Mouse (Mus musculus): ENCODE results near the gene Defb20. TPM values are rescaled to one million over a fixed set of nuclear protein-coding genes. Genes with fewer than 3 reads are reported as not detected.

Defb20 gene
- polyA plus RNA-seq, 1 experiment from 2014 or later: not detected

DNA sequence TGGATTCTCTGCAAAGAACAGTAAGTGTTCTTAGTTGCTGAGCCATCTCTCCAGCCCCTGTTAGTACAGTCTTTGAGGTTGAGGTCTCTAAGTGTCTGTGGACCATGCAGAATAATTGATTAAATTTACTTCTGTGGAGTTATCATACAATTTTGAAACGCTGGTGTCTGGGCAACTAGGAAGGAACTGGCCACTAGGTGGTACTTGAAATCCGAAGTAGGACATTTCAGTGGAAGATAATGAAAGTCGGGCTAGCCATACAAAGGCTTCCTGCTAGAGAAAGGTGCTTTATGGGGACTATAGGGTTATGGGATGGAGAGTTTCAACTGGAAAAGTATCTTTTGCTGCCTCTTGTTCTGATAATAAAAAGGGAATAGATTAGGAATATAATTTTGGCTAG is 4.4 kb upstream of the Defb20 start:
- H3K9me3 ChIP-seq (replicated peaks; ENCODE audit: control insufficient read depth, low read length): no peaks in the 10 kb centered on the region
- no peak overlapping the region for H3K9ac ChIP-seq (replicated peaks; ENCODE audit: low read length)
- H3K4me2 ChIP-seq (ENCODE audit: low read depth, low read length): no peak overlapping the region
- no peaks in the 10 kb centered on the region for H3K4me1 ChIP-seq (ENCODE audit: control insufficient read depth, insufficient read depth, low read length)
- H3K4me3 ChIP-seq (ENCODE audit: low read depth, low read length): no peak overlapping the region
- ATAC-seq (replicated peaks; ENCODE audit: insufficient number of reproducible peaks, low FRiP score, low TSS enrichment, low read depth): no peak
- no peak for DNase-seq (ENCODE audit: low spot score)
- no peak overlapping the region for H3K27ac ChIP-seq (replicated peaks; ENCODE audit: low read depth, low read length)
- WGBS: 25% methylated on average over 3 of the region's 3 CpGs
- no peaks in the 10 kb centered on the region for H3K36me3 ChIP-seq (replicated peaks; ENCODE audit: control insufficient read depth, insufficient read depth, low read depth, low read length)
- H3K27me3 ChIP-seq (ENCODE audit: control insufficient read depth, insufficient read depth, low read length): no peaks in the 10 kb centered on the region

GRCm38 (mm10) chr2:152480881-152481280 is 4.0 kb downstream of the Defb20 start:
- Histone ChIP-seq H3K9ac (replicated peaks; ENCODE audit: low read length) (no peak overlapping the region), H3K27me3 (ENCODE audit: control insufficient read depth, insufficient read depth, low read length) (no peaks in the 10 kb centered on the region), H3K9me3 (replicated peaks; ENCODE audit: control insufficient read depth, low read length) (no peaks in the 10 kb centered on the region), H3K4me2 (ENCODE audit: low read depth, low read length) (no peak overlapping the region), H3K4me3 (ENCODE audit: low read depth, low read length) (no peak overlapping the region), H3K36me3 (replicated peaks; ENCODE audit: control insufficient read depth, insufficient read depth, low read depth, low read length) (no peaks in the 10 kb centered on the region), H3K27ac (replicated peaks; ENCODE audit: low read depth, low read length) (no peak overlapping the region), H3K4me1 (ENCODE audit: control insufficient read depth, insufficient read depth, low read length) (no peaks in the 10 kb centered on the region)
- ATAC-seq (replicated peaks; ENCODE audit: insufficient number of reproducible peaks, low FRiP score, low TSS enrichment, low read depth): no peak
- no peak for DNase-seq (ENCODE audit: low spot score)
- 86% methylated on average over 3 of the region's 3 CpGs for WGBS

- Histone ChIP-seq H3K9ac (replicated peaks; ENCODE audit: low read length) (no peak overlapping the region), H3K27me3 (ENCODE audit: control insufficient read depth, insufficient read depth, low read length) (no peaks in the 10 kb centered on the region), H3K36me3 (replicated peaks; ENCODE audit: control insufficient read depth, insufficient read depth, low read depth, low read length) (no peaks in the 10 kb centered on the region), H3K4me2 (ENCODE audit: low read depth, low read length) (no peak overlapping the region), H3K27ac (replicated peaks; ENCODE audit: low read depth, low read length) (no peak overlapping the region), H3K4me3 (ENCODE audit: low read depth, low read length) (no peak overlapping the region), H3K4me1 (ENCODE audit: control insufficient read depth, insufficient read depth, low read length) (no peaks in the 10 kb centered on the region), H3K9me3 (replicated peaks; ENCODE audit: control insufficient read depth, low read length) (no peaks in the 10 kb centered on the region)
- ATAC-seq (replicated peaks; ENCODE audit: insufficient number of reproducible peaks, low FRiP score, low TSS enrichment, low read depth): no peak
- no peak for DNase-seq (ENCODE audit: low spot score)
- 84% methylated on average over 7 of the region's 7 CpGs for WGBS
Observed at GRCm38 (mm10) chr2:152481726-152482125, 4.9 kb downstream of the Defb20 start.

DNA sequence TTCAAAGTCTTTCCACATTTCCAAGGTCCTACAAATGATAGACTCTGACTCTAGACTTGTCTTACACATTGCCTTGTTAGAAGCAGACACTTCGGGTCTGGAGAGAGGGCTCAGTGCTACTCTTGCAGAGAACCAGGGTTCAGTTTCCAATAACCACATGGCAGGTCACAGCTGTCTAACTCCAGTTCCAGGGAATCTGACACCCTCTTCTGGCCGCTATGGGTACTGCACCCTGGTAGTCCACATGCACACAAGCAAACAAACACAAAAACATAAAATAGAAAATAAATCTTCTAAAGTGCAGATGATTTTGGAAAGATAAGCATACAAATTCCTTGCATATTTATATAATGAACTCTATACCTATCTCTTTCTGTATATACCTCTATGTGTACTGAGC is 10.2 kb downstream of the Defb20 start:
- ATAC-seq (replicated peaks; ENCODE audit: insufficient number of reproducible peaks, low FRiP score, low TSS enrichment, low read depth): no peak

GRCm38 (mm10) chr2:152490038-152490437 is 13.2 kb downstream of the Defb20 start, which contains the start of gene Defb22:
TSS of gene Defb22 (minus strand) at chr2:152490138.
- Histone ChIP-seq H3K27me3 (ENCODE audit: control insufficient read depth, insufficient read depth, low read length) (no peaks in the 10 kb centered on the region), H3K4me2 (ENCODE audit: low read depth, low read length) (no peak within 1 kb of the TSS), H3K4me1 (ENCODE audit: control insufficient read depth, insufficient read depth, low read length) (no peaks in the 10 kb centered on the region), H3K9ac (replicated peaks; ENCODE audit: low read length) (no peak within 1 kb of the TSS), H3K9me3 (replicated peaks; ENCODE audit: control insufficient read depth, low read length) (no peaks in the 10 kb centered on the region), H3K36me3 (replicated peaks; ENCODE audit: control insufficient read depth, insufficient read depth, low read depth, low read length) (no peaks in the 10 kb centered on the region), H3K4me3 (ENCODE audit: low read depth, low read length) (no peak within 1 kb of the TSS), H3K27ac (replicated peaks; ENCODE audit: low read depth, low read length) (no peak within 1 kb of the TSS)
- ATAC-seq (replicated peaks; ENCODE audit: insufficient number of reproducible peaks, low FRiP score, low TSS enrichment, low read depth) (no peak), DNase-seq (ENCODE audit: low spot score) (no peak)

More for the DNA sequence above, 10.2 kb downstream of the Defb20 start:
- H3K9ac ChIP-seq (replicated peaks; ENCODE audit: low read length): no peak overlapping the region
- DNase-seq (ENCODE audit: low spot score): peak; percentile 4
- no peaks in the 10 kb centered on the region for H3K4me1 ChIP-seq (ENCODE audit: control insufficient read depth, insufficient read depth, low read length)
- H3K9me3 ChIP-seq (replicated peaks; ENCODE audit: control insufficient read depth, low read length): no peaks in the 10 kb centered on the region
- 68% methylated on average over 2 of the region's 2 CpGs for WGBS
- H3K4me3 ChIP-seq (ENCODE audit: low read depth, low read length): no peak overlapping the region
- H3K4me2 ChIP-seq (ENCODE audit: low read depth, low read length): no peak overlapping the region
- no peaks in the 10 kb centered on the region for H3K36me3 ChIP-seq (replicated peaks; ENCODE audit: control insufficient read depth, insufficient read depth, low read depth, low read length)
- no peak overlapping the region for H3K27ac ChIP-seq (replicated peaks; ENCODE audit: low read depth, low read length)
- H3K27me3 ChIP-seq (ENCODE audit: control insufficient read depth, insufficient read depth, low read length): no peaks in the 10 kb centered on the region

DNA sequence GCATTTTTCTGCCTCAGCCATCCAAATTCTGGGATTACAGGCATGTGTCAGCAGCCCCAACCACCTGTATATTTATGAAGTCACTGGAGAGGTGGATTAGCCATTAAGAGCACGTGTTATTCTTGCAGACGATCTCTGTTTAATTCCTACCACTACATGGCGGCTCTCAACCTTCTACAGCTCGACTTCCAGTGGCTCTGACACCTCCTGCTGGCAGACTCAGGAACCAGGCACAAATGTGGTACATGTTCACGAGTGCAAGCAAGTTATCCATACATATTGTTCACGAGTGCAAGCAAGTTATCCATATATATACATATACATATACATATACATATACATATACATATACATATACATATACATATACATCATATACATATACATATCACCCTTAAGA is 16.3 kb downstream of the Defb20 start:
- H3K36me3 ChIP-seq (replicated peaks; ENCODE audit: control insufficient read depth, insufficient read depth, low read depth, low read length): no peaks in the 10 kb centered on the region
- no peak overlapping the region for H3K27ac ChIP-seq (replicated peaks; ENCODE audit: low read depth, low read length)
- no peak overlapping the region for H3K4me2 ChIP-seq (ENCODE audit: low read depth, low read length)
- H3K9me3 ChIP-seq (replicated peaks; ENCODE audit: control insufficient read depth, low read length): no peaks in the 10 kb centered on the region
- no peak overlapping the region for H3K9ac ChIP-seq (replicated peaks; ENCODE audit: low read length)
- no peak overlapping the region for H3K4me3 ChIP-seq (ENCODE audit: low read depth, low read length)
- WGBS: 78% methylated on average over 6 of the region's 6 CpGs
- ATAC-seq (replicated peaks; ENCODE audit: insufficient number of reproducible peaks, low FRiP score, low TSS enrichment, low read depth): no peak
- no peak for DNase-seq (ENCODE audit: low spot score)
- H3K27me3 ChIP-seq (ENCODE audit: control insufficient read depth, insufficient read depth, low read length): no peaks in the 10 kb centered on the region
- no peaks in the 10 kb centered on the region for H3K4me1 ChIP-seq (ENCODE audit: control insufficient read depth, insufficient read depth, low read length)

GRCm38 (mm10) chr2:152498020-152498419 is 21.2 kb downstream of the Defb20 start:
- Histone ChIP-seq H3K4me2 (ENCODE audit: low read depth, low read length) (no peak overlapping the region), H3K36me3 (replicated peaks; ENCODE audit: control insufficient read depth, insufficient read depth, low read depth, low read length) (no peaks in the 10 kb centered on the region), H3K27ac (replicated peaks; ENCODE audit: low read depth, low read length) (no peak overlapping the region), H3K4me3 (ENCODE audit: low read depth, low read length) (no peak overlapping the region), H3K9ac (replicated peaks; ENCODE audit: low read length) (no peak overlapping the region), H3K4me1 (ENCODE audit: control insufficient read depth, insufficient read depth, low read length) (no peaks in the 10 kb centered on the region), H3K27me3 (ENCODE audit: control insufficient read depth, insufficient read depth, low read length) (no peaks in the 10 kb centered on the region), H3K9me3 (replicated peaks; ENCODE audit: control insufficient read depth, low read length) (no peaks in the 10 kb centered on the region)
- ATAC-seq (replicated peaks; ENCODE audit: insufficient number of reproducible peaks, low FRiP score, low TSS enrichment, low read depth) (no peak), DNase-seq (ENCODE audit: low spot score) (no peak)
- 82% methylated on average over 6 of the region's 6 CpGs for WGBS

GRCm38 (mm10) chr2:152500204-152500862 is 23.5 kb downstream of the Defb20 start:
- 77% methylated on average over 7 of the region's 7 CpGs for WGBS
- no peak for DNase-seq (ENCODE audit: low spot score)
- Histone ChIP-seq H3K9me3 (replicated peaks; ENCODE audit: control insufficient read depth, low read length) (no peaks in the 10 kb centered on the region), H3K4me1 (ENCODE audit: control insufficient read depth, insufficient read depth, low read length) (no peaks in the 10 kb centered on the region), H3K4me3 (ENCODE audit: low read depth, low read length) (no peak overlapping the region), H3K9ac (replicated peaks; ENCODE audit: low read length) (no peak overlapping the region), H3K27ac (replicated peaks; ENCODE audit: low read depth, low read length) (no peak overlapping the region), H3K36me3 (replicated peaks; ENCODE audit: control insufficient read depth, insufficient read depth, low read depth, low read length) (no peaks in the 10 kb centered on the region), H3K4me2 (ENCODE audit: low read depth, low read length) (no peak overlapping the region), H3K27me3 (ENCODE audit: control insufficient read depth, insufficient read depth, low read length) (no peaks in the 10 kb centered on the region)
- no peak for ATAC-seq (replicated peaks; ENCODE audit: insufficient number of reproducible peaks, low FRiP score, low TSS enrichment, low read depth)
